Mouse (Mus musculus): Measurements from ENCODE around the gene Vsx2.
A peak's percentile ranks its signal among the peaks of the same experiment; 100 is the strongest.

The Vsx2 gene

GRCm38 (mm10) chr12:84571466-84572340, 2.1 kb downstream of the Vsx2 start:
- DNase-seq (ENCODE audit: low spot score), result no peak

GRCm38 (mm10) chr12:84572341-84572720, 2.8 kb downstream of the Vsx2 start:
- no peak for DNase-seq (ENCODE audit: low spot score)

GRCm38 (mm10) chr12:84573094-84573493, 3.5 kb downstream of the Vsx2 start:
- DNase-seq (ENCODE audit: low spot score), result no peak

GRCm38 (mm10) chr12:84577768-84578439, 8.3 kb downstream of the Vsx2 start:
- DNase-seq (ENCODE audit: low spot score), result no peak

GRCm38 (mm10) chr12:84578440-84578770, 8.8 kb downstream of the Vsx2 start:
- no peak for DNase-seq (ENCODE audit: low spot score)

- DNase-seq (ENCODE audit: low spot score), result no peak
These were observed 11.7 kb downstream of the Vsx2 start for GRCm38 (mm10) chr12:84581285-84581684.

- peak; percentile 92 for DNase-seq (ENCODE audit: low spot score)
These were observed 20.5 kb downstream of the Vsx2 start for GRCm38 (mm10) chr12:84589825-84590761.

- DNase-seq (ENCODE audit: low spot score), result no peak
These were observed 28.8 kb downstream of the Vsx2 start for GRCm38 (mm10) chr12:84598324-84598723.

- DNase-seq (ENCODE audit: low spot score), result no peak
These were observed 34.4 kb downstream of the Vsx2 start for GRCm38 (mm10) chr12:84604001-84604400.

- DNase-seq (ENCODE audit: low spot score), result no peak
These were observed 36.3 kb downstream of the Vsx2 start for GRCm38 (mm10) chr12:84605860-84606259.

GRCm38 (mm10) chr12:84611718-84612117, 42.2 kb downstream of the Vsx2 start:
- no peak for DNase-seq (ENCODE audit: low spot score)

- DNase-seq (ENCODE audit: low spot score), result no peak
These were observed 43.0 kb downstream of the Vsx2 start for GRCm38 (mm10) chr12:84612518-84612917.

GRCm38 (mm10) chr12:84614001-84614400, 44.4 kb downstream of the Vsx2 start:
- no peak for DNase-seq (ENCODE audit: low spot score)

GRCm38 (mm10) chr12:84614524-84614923, 45.0 kb downstream of the Vsx2 start:
- DNase-seq (ENCODE audit: low spot score), result no peak

- DNase-seq (ENCODE audit: low spot score), result peak; percentile 73
These were observed 47.5 kb downstream of the Vsx2 start, which contains the start of gene Abcd4 for GRCm38 (mm10) chr12:84616977-84617630. TSS of gene Abcd4 (minus strand) at chr12:84617413.

- no peak for DNase-seq (ENCODE audit: low spot score)
These were observed 48.1 kb downstream of the Vsx2 start for GRCm38 (mm10) chr12:84617663-84618062.

GRCm38 (mm10) chr12:84620975-84621374, 51.4 kb downstream of the Vsx2 start:
- DNase-seq (ENCODE audit: low spot score), result no peak

GRCm38 (mm10) chr12:84624601-84625000, 55.0 kb downstream of the Vsx2 start:
- no peak for DNase-seq (ENCODE audit: low spot score)

GRCm38 (mm10) chr12:84625116-84625515, 55.6 kb downstream of the Vsx2 start:
- DNase-seq (ENCODE audit: low spot score), result no peak

- DNase-seq (ENCODE audit: low spot score), result no peak
These were observed 62.3 kb downstream of the Vsx2 start for GRCm38 (mm10) chr12:84631867-84632266.

- DNase-seq (ENCODE audit: low spot score), result no peak
These were observed 70.7 kb downstream of the Vsx2 start for GRCm38 (mm10) chr12:84640253-84640652.

- no peak for DNase-seq (ENCODE audit: low spot score)
These were observed 71.1 kb downstream of the Vsx2 start, which contains the start of gene Vrtn for GRCm38 (mm10) chr12:84640654-84641053. TSS of gene Vrtn (plus strand) at chr12:84641019.

All from ovary, postnatal 10 days (tissue).